Mouse (Mus musculus) monocyte, adult 2 months (primary cell): Measurements from ENCODE around the gene Rfx7.
"Not testable (repeated sequence)": the region's sequence is repeated elsewhere in the genome, so short reads cannot be mapped to it uniquely, and the experiment has no call there.

Source experiments
- DNase-seq, 2 experiments: peaks; one replicate each; pipeline ENCODE4 v3.0.0; 2022; ENCODE audit warnings: low spot score in 2 of 2, low read depth in 1 of 2

Gene Rfx7

DNA sequence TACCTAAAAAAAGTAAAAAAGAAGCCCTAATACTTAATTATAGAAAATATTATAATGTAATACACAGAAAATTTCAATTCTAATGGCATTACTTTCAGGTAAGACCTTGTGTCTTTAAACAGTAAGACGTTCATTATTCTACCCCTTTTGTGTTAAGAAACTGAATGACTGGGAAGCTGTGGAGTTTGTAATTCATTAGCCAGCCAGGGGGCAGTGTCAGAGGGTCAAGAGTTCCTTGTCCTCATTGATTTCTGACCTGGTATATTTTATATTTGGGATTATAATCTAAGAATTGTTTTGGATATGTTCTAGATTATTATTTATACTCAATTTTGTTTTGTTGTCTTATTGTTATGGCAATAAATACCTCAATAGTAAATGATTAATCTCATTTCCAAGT, 5.0 kb downstream of the Rfx7 start:
- no peak for DNase-seq

GRCm38 (mm10) chr9:72543590-72543989, 11.6 kb downstream of the Rfx7 start:
- DNase-seq = no peak

DNA sequence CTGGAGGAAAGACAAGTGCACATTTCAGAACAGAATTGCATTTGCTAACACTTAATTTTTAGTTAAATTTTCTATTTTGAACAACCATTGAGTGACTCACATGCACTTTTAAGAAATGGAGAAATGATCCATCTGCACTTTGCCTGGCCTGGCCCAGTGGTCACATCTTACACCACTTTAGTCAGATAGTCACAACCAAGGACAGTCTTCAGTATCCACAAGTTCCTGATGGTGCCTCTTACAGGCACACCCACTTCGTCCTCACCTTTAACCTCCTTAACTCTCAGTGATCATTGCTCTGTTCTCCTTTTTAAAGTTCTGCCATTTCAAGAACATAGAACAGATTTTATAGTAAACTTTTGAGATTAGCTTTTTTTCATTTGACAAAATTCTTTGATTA, 26.7 kb downstream of the Rfx7 start:
- no peak for DNase-seq

GRCm38 (mm10) chr9:72560316-72560715, 28.3 kb downstream of the Rfx7 start:
- DNase-seq = no peak

GRCm38 (mm10) chr9:72563277-72563676, 31.2 kb downstream of the Rfx7 start:
- DNase-seq = no peak

GRCm38 (mm10) chr9:72567116-72567515, 35.1 kb downstream of the Rfx7 start:
- DNase-seq = no peak

DNA sequence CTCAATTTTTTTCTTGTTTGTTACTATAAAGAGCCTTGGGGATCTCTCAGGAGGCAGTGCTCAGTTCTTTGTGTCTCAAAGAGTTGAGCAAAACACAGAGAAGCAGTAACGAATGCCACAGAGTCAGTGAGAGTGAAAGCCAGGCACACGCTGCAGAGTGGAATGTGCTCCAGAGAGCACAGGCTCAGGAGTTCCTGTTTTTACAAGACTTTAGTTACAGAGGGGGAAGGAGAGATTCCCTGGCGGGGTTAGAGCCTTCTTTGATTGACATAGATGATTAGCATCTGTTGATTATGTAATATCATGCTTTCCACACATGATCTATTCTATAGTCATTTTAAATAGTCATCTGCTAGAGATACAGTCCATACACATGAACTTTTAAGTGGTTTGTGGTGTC, 48.2 kb downstream of the Rfx7 start:
- no peak for DNase-seq

- no peak for DNase-seq
These were observed 58.8 kb downstream of the Rfx7 start for GRCm38 (mm10) chr9:72590861-72591260.

DNA sequence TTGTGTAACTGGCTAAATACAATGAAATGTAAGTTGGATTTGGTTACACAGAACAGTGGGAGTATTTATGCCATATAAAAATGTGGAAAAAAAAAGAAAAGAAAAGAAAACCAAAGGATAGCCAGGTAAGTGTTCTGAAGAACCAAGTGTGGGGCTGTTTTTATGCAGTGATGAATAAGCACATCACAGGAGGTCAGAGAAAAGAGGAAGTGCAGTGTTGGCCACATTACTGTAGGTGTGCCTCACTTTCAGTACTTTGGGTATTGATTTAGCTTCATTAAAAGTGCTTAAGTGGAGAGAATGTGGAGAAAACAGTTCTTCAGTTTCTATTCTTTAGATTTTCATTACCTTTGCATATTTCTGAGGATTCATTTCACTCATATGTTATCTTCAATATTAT, 60.0 kb downstream of the Rfx7 start:
- DNase-seq = no peak

- DNase-seq = not testable (repeated sequence)
These were observed 62.6 kb downstream of the Rfx7 start for GRCm38 (mm10) chr9:72594656-72595055.

GRCm38 (mm10) chr9:72600142-72600541, 68.1 kb downstream of the Rfx7 start:
- no peak for DNase-seq

DNA sequence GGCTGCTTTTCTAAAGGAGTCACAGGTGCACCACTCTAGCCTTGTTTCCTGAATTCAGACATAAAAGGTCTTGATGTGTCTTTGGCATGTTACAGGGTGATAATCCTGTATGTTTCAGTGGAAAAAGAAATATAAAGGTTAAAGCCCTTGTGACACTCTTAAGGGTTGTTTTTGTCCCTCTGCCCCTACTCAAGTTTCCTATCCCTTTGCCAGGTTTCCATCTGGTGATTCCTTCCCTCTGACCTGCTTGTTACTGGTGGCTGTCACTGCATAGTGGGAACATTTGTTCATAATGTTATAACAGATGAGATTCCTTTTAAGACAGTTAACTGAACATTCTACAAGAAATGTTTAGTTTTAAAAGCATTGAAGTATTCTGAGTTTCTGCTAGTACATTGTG, 77.7 kb downstream of the Rfx7 start:
- no peak for DNase-seq

GRCm38 (mm10) chr9:72613884-72614283, 81.8 kb downstream of the Rfx7 start:
- no peak for DNase-seq

- no peak for DNase-seq
These were observed 82.9 kb downstream of the Rfx7 start for GRCm38 (mm10) chr9:72614786-72615480.

- no peak for DNase-seq
These were observed 86.0 kb downstream of the Rfx7 start for GRCm38 (mm10) chr9:72618037-72618436.

- DNase-seq = no peak
These were observed 91.6 kb downstream of the Rfx7 start for GRCm38 (mm10) chr9:72623605-72624004.

DNA sequence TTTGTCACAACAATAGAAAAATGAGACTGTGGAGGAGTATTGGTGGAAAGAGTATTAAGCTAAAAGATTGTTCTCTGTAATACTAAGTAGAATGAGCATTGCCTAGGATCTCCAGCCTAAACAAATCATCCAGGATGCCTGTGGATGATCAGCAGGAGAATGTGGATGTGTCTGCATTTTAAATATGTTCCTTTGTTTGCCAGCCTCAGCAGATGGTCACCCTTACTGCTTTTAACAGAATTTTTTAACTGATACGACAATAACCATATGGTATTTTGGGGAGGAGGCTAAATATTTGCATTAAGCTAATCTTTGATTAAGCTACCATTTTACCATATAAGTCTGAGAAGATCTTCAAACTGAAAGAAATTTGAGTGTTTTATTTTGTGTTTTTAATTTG, 95.6 kb downstream of the Rfx7 start:
- no peak for DNase-seq

DNA sequence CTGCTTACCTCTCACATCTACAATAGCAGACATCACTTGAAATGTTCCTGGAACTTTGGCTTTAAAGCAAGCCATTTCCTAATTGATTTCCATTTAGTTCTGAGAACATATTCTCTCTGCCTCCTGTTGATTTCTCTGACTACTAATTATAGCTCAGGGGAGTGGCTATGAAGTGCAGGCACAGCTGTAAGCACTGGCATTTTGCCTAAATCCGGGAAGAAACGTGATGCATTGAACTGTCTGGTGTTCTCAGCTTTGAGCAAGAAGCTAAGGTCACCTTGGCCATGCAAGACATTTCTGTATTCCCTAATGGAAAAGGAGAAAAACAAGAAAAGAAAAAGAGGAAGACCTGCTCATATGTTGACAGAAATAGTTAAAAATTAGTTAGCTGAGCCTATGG, 96.6 kb downstream of the Rfx7 start:
- DNase-seq = no peak

- DNase-seq = no peak
These were observed 100.2 kb downstream of the Rfx7 start for GRCm38 (mm10) chr9:72632198-72632597.

- DNase-seq = no peak
These were observed 103.1 kb downstream of the Rfx7 start for GRCm38 (mm10) chr9:72635134-72635533.

DNA sequence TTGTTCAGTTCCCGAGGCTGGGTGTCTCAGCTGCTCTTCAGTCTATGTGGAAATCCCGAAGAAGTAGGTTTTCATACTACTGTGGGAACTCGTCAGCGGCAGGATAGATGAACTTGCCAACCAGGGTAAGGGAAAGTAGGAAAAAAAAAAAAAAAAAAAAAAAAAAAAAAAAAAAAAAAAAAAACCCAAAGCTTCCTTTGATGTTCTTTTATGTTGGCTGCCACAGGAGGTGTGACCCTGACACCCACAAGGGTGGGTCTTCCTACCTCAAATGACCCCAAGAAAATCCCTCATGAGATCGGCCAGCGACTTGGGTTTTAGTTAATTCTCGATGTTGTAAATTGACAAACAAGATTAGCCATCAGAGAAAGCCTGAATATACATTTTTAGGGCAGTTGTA, 104.5 kb downstream of the Rfx7 start:
- DNase-seq = no peak

- no peak for DNase-seq
These were observed 105.2 kb downstream of the Rfx7 start for GRCm38 (mm10) chr9:72637243-72637642.
